Mouse (Mus musculus) heart, embryonic 15.5 days (tissue): Measurements from ENCODE around the gene Qpct. TPM values are rescaled to one million over a fixed set of nuclear protein-coding genes. Genes with fewer than 3 reads are reported as not detected.

Experiments
- ATAC-seq: fragments of 200-750 bp; cut with Nextera tagmentation; replicated peaks from 2 replicates; pipeline ENCODE4 v1.8.0; 2017; ENCODE audit warnings: low read depth, moderate TSS enrichment; ENCODE audit not compliant: insufficient number of reproducible peaks, insufficient read depth, low FRiP score
- H3K27ac ChIP-seq: fragments of 300-500 bp; sonication (generic); 2 replicates; pipeline ENCODE4 v1.5.1; 2015; ENCODE audit warnings: mild to moderate bottlenecking, inconsistent platforms
- H3K27me3 ChIP-seq: fragments of 300-500 bp; sonication (generic); 2 replicates; pipeline ENCODE4 v1.6.1; 2015; ENCODE audit warnings: inconsistent platforms
- H3K36me3 ChIP-seq: fragments of 300-500 bp; sonication (generic); 2 replicates; pipeline ENCODE4 v1.6.1; 2015; ENCODE audit warnings: mild to moderate bottlenecking, inconsistent platforms
- H3K4me1 ChIP-seq: fragments of 300-500 bp; sonication (generic); replicated peaks from 2 replicates; pipeline ENCODE4 v1.6.1; 2015; ENCODE audit warnings: inconsistent platforms
- H3K4me2 ChIP-seq: fragments of 300-500 bp; sonication (generic); 2 replicates; pipeline ENCODE4 v1.6.1; 2015; ENCODE audit warnings: inconsistent platforms, mild to moderate bottlenecking, moderate library complexity
- H3K4me3 ChIP-seq: fragments of 300-500 bp; sonication (generic); 2 replicates; pipeline ENCODE4 v1.5.1; 2015; ENCODE audit warnings: mild to moderate bottlenecking, inconsistent platforms
- H3K9ac ChIP-seq: fragments of 300-500 bp; sonication (generic); 2 replicates; pipeline ENCODE4 v1.6.1; 2015; ENCODE audit warnings: mild to moderate bottlenecking, inconsistent platforms
- H3K9me3 ChIP-seq: fragments of 300-500 bp; sonication (generic); replicated peaks from 2 replicates; pipeline ENCODE4 v1.6.1; 2016; ENCODE audit warnings: inconsistent platforms
- WGBS: fragments of 180-500 bp; shearing (Covaris S2); methylation state at CpG from one replicate; pipeline ENCODE4 v1.1.7; 2015; ENCODE audit warnings: mixed read lengths; 5-methylcytosine and 5-hydroxymethylcytosine counted together
- polyA plus RNA-seq: library from polyadenylated mRNA; unstranded; fragments of >200 nt; fragmentation: Nextera tagmentation; extraction: Ambion mirVana; gene quantifications from 2 replicates; pipeline ENCODE4 v1.2.1, GENCODE M21; 2015

Qpct gene
- polyA plus RNA-seq, 1 experiment from 2014 or later, result 31.6 TPM

DNA sequence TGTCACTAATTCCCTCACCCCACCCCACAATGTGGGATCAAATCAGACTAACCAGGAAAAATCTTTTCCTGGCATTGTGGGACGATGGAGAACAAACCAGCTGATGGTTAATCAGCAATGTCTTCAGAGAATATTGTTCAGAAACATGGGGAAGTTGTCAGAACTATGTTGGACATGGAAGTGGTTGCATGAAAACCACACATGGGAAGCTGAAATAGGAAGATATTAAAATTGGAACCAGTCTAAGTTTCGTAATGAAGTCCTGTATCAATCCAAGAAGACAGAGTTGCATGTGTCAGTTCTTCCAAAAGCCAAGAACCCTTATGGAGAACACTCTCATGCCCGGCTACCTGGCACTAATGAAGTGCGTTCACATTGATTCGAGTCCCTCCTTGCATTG, 20.1 kb upstream of the Qpct start:
- Histone ChIP-seq H3K27ac (no peak overlapping the region), H3K4me3 (no peak overlapping the region), H3K36me3 (no peaks in the 10 kb centered on the region), H3K9me3 (no peaks in the 10 kb centered on the region), H3K27me3 (no peaks in the 10 kb centered on the region), H3K4me2 (no peak overlapping the region), H3K9ac (no peak overlapping the region), H3K4me1 (no peaks in the 10 kb centered on the region)
- whole genome bisulfite sequencing, result 78% methylated on average over 5 of the region's 5 CpGs
- ATAC-seq, result no peak

DNA sequence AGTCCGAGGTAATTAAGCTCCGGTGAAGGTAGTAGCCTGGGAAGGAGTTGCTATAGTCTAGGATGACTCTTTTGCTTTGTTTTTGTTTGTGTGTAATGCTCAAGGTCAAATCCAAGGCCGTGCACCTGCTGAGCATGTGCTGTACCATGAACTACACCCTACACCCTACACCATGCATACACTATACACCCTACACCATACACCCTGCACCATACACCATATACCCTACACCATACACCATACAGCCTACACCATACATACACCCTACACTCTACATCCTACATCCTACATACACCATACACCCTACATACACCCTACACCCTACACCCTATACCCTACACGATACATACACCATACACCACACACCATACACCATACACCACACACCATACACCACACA, 18.9 kb upstream of the Qpct start:
- Histone ChIP-seq H3K9ac (no peak overlapping the region), H3K27ac (no peak overlapping the region), H3K4me3 (no peak overlapping the region), H3K36me3 (no peaks in the 10 kb centered on the region), H3K4me1 (no peaks in the 10 kb centered on the region), H3K27me3 (no peaks in the 10 kb centered on the region), H3K4me2 (no peak overlapping the region), H3K9me3 (no peaks in the 10 kb centered on the region)
- ATAC-seq, result no peak
- 75% methylated on average over 4 of the region's 4 CpGs for WGBS

DNA sequence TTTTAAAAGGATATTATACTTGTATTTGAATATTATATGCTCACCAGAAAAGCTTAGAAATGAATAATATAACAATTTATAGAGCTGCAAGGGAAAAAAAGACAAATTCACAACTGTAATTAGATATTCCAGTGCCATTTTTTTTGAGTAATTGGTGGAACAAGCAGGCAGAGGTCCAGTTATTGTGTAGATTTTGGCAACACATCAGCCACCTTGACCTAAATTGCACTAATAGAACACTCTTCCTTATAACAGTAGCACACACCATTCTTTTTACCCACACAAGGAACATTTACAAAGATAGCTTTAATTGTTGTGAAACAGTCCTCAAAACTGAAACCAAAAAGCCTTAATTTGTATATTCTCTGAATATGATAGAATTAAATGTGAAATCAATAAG, 12.0 kb upstream of the Qpct start:
- ATAC-seq, result no peak
- no peaks in the 10 kb centered on the region for H3K9me3 ChIP-seq
- H3K9ac ChIP-seq, result no peak overlapping the region
- no peaks in the 10 kb centered on the region for H3K4me1 ChIP-seq
- no peak overlapping the region for H3K4me2 ChIP-seq
- H3K27me3 ChIP-seq, result no peaks in the 10 kb centered on the region
- H3K27ac ChIP-seq, result no peak overlapping the region
- H3K36me3 ChIP-seq, result no peaks in the 10 kb centered on the region
- H3K4me3 ChIP-seq, result no peak overlapping the region

DNA sequence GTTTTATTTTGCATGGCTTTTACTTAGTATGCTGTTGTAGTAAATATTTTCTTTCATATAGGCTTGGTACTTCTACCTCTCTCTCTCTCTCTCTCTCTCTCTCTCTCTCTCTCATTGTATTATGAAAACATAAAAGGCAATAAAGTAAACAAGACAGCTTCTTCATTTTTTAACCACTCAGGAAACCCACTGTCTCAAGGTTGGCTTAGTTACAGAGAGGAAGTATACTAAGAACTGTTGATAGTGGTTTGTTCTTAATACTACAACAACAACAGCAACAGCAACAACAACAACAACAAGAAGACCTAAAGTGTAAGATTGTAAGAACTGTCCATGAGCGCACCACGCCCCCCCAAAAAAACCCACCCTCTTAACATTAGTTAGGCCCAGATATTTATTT, 8.0 kb upstream of the Qpct start:
- Histone ChIP-seq H3K9me3 (no peaks in the 10 kb centered on the region), H3K27me3 (no peaks in the 10 kb centered on the region), H3K9ac (no peak overlapping the region), H3K27ac (no peak overlapping the region), H3K36me3 (no peaks in the 10 kb centered on the region), H3K4me1 (no peaks in the 10 kb centered on the region), H3K4me2 (no peak overlapping the region), H3K4me3 (no peak overlapping the region)
- WGBS, result 98% methylated on average over 2 of the region's 2 CpGs
- ATAC-seq, result no peak

DNA sequence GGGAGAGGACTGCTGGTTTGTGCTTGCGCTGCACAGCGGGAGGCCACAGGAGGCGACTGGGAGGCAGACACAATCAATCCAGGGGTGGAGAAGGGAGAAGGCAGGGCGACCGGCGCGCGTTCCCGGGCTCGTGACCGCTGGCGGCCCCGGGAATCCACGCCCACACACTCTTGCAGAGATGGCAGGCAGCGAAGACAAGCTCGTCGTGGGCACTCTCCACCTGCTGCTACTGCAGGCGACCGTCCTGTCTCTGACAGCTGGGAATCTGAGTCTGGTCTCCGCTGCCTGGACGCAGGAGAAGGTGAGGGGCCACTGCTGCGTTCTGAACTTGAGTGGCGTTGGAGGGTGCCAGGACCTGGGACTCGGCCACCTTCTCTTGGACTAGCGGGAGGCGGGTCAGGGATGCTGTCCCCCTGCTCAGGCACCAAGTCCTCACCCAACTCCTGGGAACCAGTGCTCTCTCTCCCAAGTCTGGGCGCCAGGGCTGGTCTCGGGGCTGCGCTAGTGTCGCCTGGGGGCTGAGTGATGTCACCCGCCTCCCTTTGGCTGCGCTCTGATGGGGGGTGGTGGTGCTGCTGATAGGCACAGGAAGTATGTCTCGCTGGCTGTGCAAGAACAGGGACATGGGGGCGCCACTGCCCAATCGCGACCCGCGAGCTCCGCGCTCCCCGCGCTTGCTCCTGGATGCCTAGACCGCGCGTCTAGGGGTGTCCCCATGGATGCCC, 544 bp downstream of the Qpct start:
- Histone ChIP-seq H3K9me3 (no peaks in the 10 kb centered on the region), H3K4me1 (no peaks in the 10 kb centered on the region; the same call in 1 of the 2 replicates), H3K4me2 (peak overlapping the region; percentile 93), H3K4me3 (peak overlapping the region; percentile 67), H3K9ac (peak overlapping the region; percentile 48), H3K27me3 (no peaks in the 10 kb centered on the region), H3K36me3 (no peaks in the 10 kb centered on the region), H3K27ac (peak overlapping the region; percentile 60)
- peak; percentile 90 for ATAC-seq
- WGBS, result under 1% methylated on average over 45 of the region's 45 CpGs

DNA sequence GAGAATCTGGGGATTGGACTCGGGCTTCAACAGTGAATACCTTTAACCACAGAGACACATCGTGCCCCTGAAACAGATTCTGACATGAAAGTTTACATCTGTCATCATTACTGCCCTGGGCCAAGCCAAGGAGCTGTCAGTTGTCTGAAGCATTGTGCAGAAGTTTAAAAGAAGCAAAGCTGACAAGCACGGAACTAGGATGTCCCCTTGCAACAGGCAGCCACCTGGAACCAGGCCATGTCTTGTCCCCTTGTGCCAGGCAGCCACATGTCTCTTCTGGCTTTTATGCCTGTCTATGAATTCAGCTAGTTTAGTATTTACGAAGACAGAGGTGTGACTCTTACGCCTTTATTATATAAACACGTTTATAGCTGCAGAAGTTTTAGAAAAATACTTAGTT, 6.6 kb downstream of the Qpct start:
- Histone ChIP-seq H3K4me3 (no peak overlapping the region), H3K9me3 (no peaks in the 10 kb centered on the region), H3K36me3 (no peaks in the 10 kb centered on the region), H3K4me1 (peaks cover 8% of the 10 kb centered on the region; the same call in 1 of the 2 replicates), H3K9ac (no peak overlapping the region), H3K27ac (no peak overlapping the region), H3K27me3 (no peaks in the 10 kb centered on the region), H3K4me2 (no peak overlapping the region)
- ATAC-seq, result no peak
- 56% methylated on average over 6 of the region's 6 CpGs for WGBS

DNA sequence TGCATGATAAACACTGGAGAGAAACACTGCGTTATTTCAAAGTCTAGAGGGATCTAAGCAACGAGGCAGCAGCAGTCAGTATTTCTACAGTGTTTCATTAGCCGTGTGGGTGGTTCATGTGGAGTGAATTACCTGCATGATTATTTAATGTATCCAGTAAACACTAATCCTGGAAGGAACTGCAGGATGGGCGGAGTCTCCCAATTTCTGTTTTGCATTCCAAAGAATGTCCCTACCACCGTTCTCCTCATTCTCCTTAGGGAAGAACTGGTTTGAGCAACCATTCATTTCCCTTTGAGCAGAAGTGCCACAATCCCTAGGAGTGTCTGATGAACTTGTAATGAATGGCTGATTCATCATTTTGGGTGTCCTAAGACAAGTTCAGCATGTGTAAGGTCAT, 8.5 kb downstream of the Qpct start:
- Histone ChIP-seq H3K4me2 (no peak overlapping the region), H3K36me3 (no peaks in the 10 kb centered on the region), H3K4me1 (peaks cover 10% of the 10 kb centered on the region), H3K9ac (no peak overlapping the region), H3K27me3 (no peaks in the 10 kb centered on the region), H3K4me3 (no peak overlapping the region), H3K27ac (no peak overlapping the region), H3K9me3 (no peaks in the 10 kb centered on the region)
- no peak for ATAC-seq
- 70% methylated on average over 5 of the region's 5 CpGs for WGBS

DNA sequence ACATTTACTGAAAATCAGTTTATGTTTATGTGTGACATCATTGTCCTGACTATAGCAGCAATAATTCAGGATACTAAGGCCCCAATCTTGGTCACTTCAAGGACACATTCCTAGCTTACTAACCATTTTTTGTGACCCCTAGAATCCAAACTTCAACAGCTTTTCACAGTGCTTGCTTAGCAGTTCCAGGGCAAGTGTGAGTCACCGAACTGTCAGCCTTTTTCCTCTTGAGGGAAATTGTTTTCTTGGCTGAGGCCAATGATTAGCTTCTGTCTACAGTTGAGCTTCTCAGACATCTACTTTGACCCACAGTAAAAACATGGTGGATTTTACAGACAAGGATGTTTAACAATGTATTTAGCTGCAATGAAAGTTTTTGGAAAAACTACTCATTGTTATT, 12.5 kb downstream of the Qpct start:
- 37% methylated on average over 1 of the region's 1 CpGs for WGBS
- ATAC-seq, result no peak

DNA sequence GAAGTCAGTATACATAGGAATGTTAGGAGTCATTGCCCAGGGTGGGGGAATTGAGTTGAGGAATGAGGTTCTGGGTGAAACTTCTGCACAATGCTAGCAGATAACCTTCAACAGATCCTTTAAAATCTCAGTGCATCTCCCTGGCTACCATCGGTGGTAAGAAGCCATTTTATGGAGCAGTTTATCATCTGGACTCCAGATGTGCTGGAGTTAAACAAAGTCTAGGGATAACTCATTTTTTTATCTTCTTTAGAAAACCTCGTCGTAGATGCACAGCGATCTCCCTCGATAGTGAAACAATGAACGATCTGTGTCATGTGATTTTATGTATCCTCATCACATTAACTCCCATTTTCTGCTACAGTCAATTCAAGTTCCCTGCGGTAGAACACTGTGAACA, 16.9 kb downstream of the Qpct start:
- H3K9me3 ChIP-seq, result no peaks in the 10 kb centered on the region
- 73% methylated on average over 7 of the region's 7 CpGs for WGBS
- no peak overlapping the region for H3K9ac ChIP-seq
- H3K4me3 ChIP-seq, result no peak overlapping the region
- no peak overlapping the region for H3K4me2 ChIP-seq
- no peak overlapping the region for H3K27ac ChIP-seq
- peaks cover 3% of the 10 kb centered on the region for H3K4me1 ChIP-seq
- H3K36me3 ChIP-seq, result no peaks in the 10 kb centered on the region
- no peak for ATAC-seq
- no peaks in the 10 kb centered on the region for H3K27me3 ChIP-seq

More for the DNA sequence above, 12.5 kb downstream of the Qpct start:
- peaks cover 3% of the 10 kb centered on the region for H3K4me1 ChIP-seq
- H3K27ac ChIP-seq, result no peak overlapping the region
- no peaks in the 10 kb centered on the region for H3K27me3 ChIP-seq
- H3K36me3 ChIP-seq, result no peaks in the 10 kb centered on the region
- no peak overlapping the region for H3K4me2 ChIP-seq
- H3K4me3 ChIP-seq, result no peak overlapping the region
- no peaks in the 10 kb centered on the region for H3K9me3 ChIP-seq
- H3K9ac ChIP-seq, result no peak overlapping the region

DNA sequence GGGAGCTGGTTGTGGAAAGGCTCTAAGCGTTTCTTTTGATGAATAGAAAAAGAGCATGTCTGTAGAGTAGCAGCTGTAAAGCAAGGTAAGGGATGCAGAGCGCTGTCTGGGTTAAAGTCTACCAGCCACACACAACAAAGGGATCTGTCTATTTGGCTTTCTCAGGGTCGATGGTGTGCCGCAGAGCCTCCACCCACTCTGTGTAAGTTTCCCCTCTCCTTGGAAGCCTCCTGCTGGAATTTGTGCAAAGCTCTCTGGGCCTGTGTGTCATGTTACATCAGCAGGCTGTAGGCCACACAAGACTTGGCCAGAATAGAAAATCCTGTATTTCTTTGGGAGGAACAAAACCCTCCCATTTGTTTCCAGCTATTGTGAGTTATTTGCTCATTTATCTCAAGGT, 17.3 kb downstream of the Qpct start:
- Histone ChIP-seq H3K27me3 (no peaks in the 10 kb centered on the region), H3K9me3 (no peaks in the 10 kb centered on the region), H3K9ac (no peak overlapping the region), H3K27ac (no peak overlapping the region), H3K4me2 (no peak overlapping the region), H3K4me1 (peaks cover 3% of the 10 kb centered on the region), H3K36me3 (no peaks in the 10 kb centered on the region), H3K4me3 (no peak overlapping the region)
- no peak for ATAC-seq
- WGBS, result 62% methylated on average over 4 of the region's 4 CpGs

DNA sequence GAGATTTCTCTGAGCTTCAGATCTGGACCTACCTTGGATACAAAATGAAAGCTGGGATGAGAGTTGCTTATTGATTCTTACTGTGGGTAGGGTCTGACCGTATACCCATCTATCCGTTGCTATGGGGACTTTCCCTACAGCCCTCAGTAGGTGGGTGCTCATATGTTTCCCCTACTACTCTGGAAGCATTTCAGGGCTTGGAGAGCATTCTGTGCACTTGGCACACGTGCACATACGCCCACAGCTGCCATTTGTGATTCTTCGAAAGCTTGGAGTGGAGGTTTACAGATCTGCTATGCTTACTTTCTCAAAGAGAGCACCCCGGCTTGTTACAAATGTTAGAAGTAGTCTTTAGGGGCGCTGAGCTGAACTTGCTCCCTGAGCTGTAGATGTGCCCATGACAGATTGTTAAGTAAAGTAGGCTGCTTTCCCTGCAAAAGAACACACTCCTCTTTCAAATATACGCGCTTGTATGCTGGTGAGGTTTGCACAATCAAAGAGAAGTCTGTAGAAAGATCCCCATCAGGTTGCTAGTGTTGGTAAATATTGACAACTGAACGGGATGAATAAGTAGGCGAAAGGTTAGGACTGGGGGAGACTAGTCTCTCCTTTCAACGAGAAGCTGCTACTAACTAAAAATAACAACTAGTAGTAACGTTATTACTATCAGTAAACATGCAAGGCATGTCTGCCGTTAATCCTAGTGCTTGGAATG, 18.2 kb downstream of the Qpct start:
- no peak overlapping the region for H3K27ac ChIP-seq
- 75% methylated on average over 14 of the region's 14 CpGs for WGBS
- ATAC-seq, result no peak
- H3K4me1 ChIP-seq, result no peaks in the 10 kb centered on the region; the same call in 1 of the 2 replicates
- no peak overlapping the region for H3K4me2 ChIP-seq
- no peak overlapping the region for H3K4me3 ChIP-seq
- no peaks in the 10 kb centered on the region for H3K27me3 ChIP-seq
- H3K36me3 ChIP-seq, result no peaks in the 10 kb centered on the region
- no peaks in the 10 kb centered on the region for H3K9me3 ChIP-seq
- no peak overlapping the region for H3K9ac ChIP-seq

DNA sequence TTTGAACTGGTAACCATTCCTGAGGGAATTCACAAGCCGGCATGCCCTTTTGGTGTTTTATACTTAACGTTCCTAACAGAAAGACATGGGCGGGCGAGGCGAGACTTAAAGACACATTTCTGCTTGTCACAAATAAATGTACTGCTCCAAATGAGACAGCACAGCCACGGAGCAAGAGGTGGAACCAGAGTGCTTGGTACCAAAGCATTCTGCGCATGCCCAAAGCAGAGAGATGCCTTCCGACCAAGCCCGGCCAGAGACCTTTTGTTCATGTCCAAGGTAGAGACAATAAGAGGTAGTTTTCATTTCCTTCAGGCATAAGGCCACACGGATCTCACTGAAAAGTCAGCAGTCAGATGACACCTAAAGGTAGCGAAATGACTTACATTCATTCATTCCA, 20.2 kb downstream of the Qpct start:
- H3K4me3 ChIP-seq, result no peak overlapping the region
- no peaks in the 10 kb centered on the region for H3K4me1 ChIP-seq
- H3K9ac ChIP-seq, result no peak overlapping the region
- 84% methylated on average over 11 of the region's 11 CpGs for WGBS
- H3K4me2 ChIP-seq, result no peak overlapping the region
- no peaks in the 10 kb centered on the region for H3K9me3 ChIP-seq
- H3K27ac ChIP-seq, result no peak overlapping the region
- ATAC-seq, result no peak
- H3K27me3 ChIP-seq, result no peaks in the 10 kb centered on the region
- no peaks in the 10 kb centered on the region for H3K36me3 ChIP-seq
